Mouse (Mus musculus): Measurements from ENCODE around the gene Umad1. TPM values are rescaled to one million over a fixed set of nuclear protein-coding genes. Genes with fewer than 3 reads are reported as not detected.

Gene Umad1
- polyA plus RNA-seq, 1 experiment: 5.9 TPM

DNA sequence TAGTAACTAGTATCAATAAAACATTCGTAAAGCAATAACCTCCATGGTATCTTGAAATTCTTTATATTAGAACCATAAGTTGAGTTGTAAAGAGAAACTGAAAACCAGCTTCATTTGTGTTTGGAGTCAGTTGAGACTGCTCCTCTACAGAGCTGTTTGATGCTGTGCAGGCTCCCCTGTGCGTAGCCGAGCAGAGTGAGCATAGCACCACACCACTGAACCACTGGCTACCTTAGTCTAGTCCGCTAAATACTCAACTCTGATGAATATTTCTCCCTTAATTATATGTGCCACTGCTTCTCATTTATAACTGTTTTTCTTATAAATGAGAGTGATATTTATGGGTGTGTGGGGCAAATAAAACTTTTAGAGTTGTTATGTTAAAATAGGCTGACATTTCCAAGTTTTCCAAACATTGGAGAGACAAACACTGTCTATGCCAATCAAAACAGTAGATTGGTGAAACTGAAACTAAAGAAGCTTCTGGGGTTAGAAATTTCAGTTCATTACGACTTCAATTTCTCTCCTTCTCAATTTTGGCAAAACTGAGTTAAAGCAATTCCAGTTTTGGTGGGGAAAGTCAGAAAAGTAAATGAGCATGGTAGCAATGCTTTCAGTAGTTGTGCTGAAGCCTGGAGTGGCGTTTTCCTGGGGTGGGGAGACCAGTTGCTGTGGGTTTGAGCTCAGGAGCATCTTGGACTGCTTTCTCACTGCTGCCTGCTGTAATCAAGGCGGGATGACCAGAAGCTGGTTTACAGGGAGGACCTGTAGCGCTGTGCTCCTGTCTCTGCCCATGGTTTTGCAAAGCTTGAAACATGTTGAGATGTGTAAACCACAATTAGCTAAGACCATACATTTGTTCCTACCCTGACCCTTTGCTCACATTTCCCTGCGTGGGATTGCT is 77.7 kb downstream of the Umad1 start:
- Histone ChIP-seq H3ac (ENCODE audit: control insufficient read depth, insufficient read length) (no peak overlapping the region), H3K27me3 (ENCODE audit: control insufficient read depth, insufficient read depth, insufficient read length) (no peaks in the 10 kb centered on the region), H3K4me3 (no peak overlapping the region), H3K4me2 (ENCODE audit: low read depth) (peak overlapping the region; percentile 74), H3K36me3 (ENCODE audit: control insufficient read depth, insufficient read depth) (no peaks in the 10 kb centered on the region), H3K79me2 (ENCODE audit: control insufficient read depth, insufficient read depth) (no peaks in the 10 kb centered on the region)
- TF ChIP-seq MYOD1 (IDR thresholded peaks at IDR 0.05; ENCODE audit: control insufficient read depth in 1 of 3, insufficient read length in 2 of 3, low read depth in 2 of 3) (no peak), TCF3 (IDR thresholded peaks at IDR 0.05; ENCODE audit: insufficient read length, low read depth) (no peak), CEBPB (IDR thresholded peaks at IDR 0.05; ENCODE audit: insufficient read depth, poor library complexity, severe bottlenecking) (no peak), MYOG (IDR thresholded peaks at IDR 0.05; ENCODE audit: control insufficient read depth in 1 of 3, insufficient read depth in 1 of 3, insufficient read length in 2 of 3, low read depth in 2 of 3) (no peak), POLR2A (IDR thresholded peaks at IDR 0.05; ENCODE audit: insufficient read length, low read depth) (no peak), MAX (IDR thresholded peaks at IDR 0.05; ENCODE audit: low read depth) (no peak), E2F4 (IDR thresholded peaks at IDR 0.05; ENCODE audit: insufficient read depth) (no peak), POLR2AphosphoS2 (IDR thresholded peaks at IDR 0.05; ENCODE audit: insufficient read length, low read depth) (no peak), USF1 (IDR thresholded peaks at IDR 0.05; ENCODE audit: low read depth) (no peak), SRF (IDR thresholded peaks at IDR 0.05; ENCODE audit: control insufficient read depth, insufficient read length, low read depth) (no peak), TCF12 (IDR thresholded peaks at IDR 0.05; ENCODE audit: insufficient read depth, poor library complexity, severe bottlenecking) (no peak), REST (IDR thresholded peaks at IDR 0.05; ENCODE audit: insufficient read depth, insufficient read length) (no peak)

DNA sequence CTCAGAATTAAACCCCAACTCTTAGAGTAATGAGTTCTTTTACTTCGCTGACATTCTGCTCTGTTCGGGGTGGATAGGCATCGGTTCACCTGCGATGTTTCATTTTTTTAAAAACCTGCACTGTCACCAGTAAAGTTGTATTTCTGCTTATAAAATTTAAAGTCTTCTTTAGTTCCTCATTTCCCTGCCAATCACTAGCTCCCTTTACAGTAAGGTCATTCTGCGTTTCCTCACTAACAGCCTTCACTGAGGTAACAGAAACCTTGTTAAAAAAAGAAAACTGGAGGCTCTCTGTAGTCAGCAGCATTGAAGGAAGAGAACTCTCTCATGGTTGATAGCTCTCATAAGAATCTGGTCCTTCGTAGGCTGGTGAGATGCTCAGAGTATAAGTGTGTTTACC is 80.4 kb downstream of the Umad1 start:
- Histone ChIP-seq H3K79me2 (ENCODE audit: control insufficient read depth, insufficient read depth) (no peaks in the 10 kb centered on the region), H3ac (ENCODE audit: control insufficient read depth, insufficient read length) (no peak overlapping the region), H3K36me3 (ENCODE audit: control insufficient read depth, insufficient read depth) (no peaks in the 10 kb centered on the region), H3K4me3 (no peak overlapping the region), H3K4me2 (ENCODE audit: low read depth) (no peak overlapping the region), H3K27me3 (ENCODE audit: control insufficient read depth, insufficient read depth, insufficient read length) (no peaks in the 10 kb centered on the region)
- TF ChIP-seq MYOD1 (IDR thresholded peaks at IDR 0.05; ENCODE audit: control insufficient read depth in 1 of 3, insufficient read length in 2 of 3, low read depth in 2 of 3) (no peak), USF1 (IDR thresholded peaks at IDR 0.05; ENCODE audit: low read depth) (no peak), POLR2AphosphoS2 (IDR thresholded peaks at IDR 0.05; ENCODE audit: insufficient read length, low read depth) (no peak), E2F4 (IDR thresholded peaks at IDR 0.05; ENCODE audit: insufficient read depth) (no peak)

DNA sequence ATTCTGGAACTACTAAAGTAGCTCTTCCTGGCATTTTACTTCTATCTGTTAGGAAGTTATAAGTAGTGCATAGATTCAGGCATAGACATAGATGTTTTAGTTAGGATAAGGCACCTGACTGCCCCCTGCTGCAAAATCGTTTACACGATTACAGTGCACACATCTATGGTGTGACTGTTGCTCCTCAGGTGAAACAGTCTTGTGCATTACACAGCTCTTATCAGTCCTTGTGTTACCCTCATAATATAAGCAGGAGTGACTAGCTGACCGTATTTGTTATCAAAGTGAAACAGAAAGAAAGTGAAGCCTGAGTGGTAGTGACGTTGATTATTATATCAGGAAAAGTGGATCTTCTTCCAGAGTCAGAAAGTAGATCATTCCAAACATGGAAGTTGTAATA is 84.2 kb downstream of the Umad1 start:
- Histone ChIP-seq H3K4me3 (no peak overlapping the region), H3ac (ENCODE audit: control insufficient read depth, insufficient read length) (no peak overlapping the region), H3K4me2 (ENCODE audit: low read depth) (no peak overlapping the region), H3K79me2 (ENCODE audit: control insufficient read depth, insufficient read depth) (no peaks in the 10 kb centered on the region), H3K36me3 (ENCODE audit: control insufficient read depth, insufficient read depth) (no peaks in the 10 kb centered on the region), H3K27me3 (ENCODE audit: control insufficient read depth, insufficient read depth, insufficient read length) (no peaks in the 10 kb centered on the region)
- TF ChIP-seq TCF12 (IDR thresholded peaks at IDR 0.05; ENCODE audit: insufficient read depth, poor library complexity, severe bottlenecking): no peak
- no peak for TF ChIP-seq REST (IDR thresholded peaks at IDR 0.05; ENCODE audit: insufficient read depth, insufficient read length)
- no peak for TF ChIP-seq CEBPB (IDR thresholded peaks at IDR 0.05; ENCODE audit: insufficient read depth, poor library complexity, severe bottlenecking)

DNA sequence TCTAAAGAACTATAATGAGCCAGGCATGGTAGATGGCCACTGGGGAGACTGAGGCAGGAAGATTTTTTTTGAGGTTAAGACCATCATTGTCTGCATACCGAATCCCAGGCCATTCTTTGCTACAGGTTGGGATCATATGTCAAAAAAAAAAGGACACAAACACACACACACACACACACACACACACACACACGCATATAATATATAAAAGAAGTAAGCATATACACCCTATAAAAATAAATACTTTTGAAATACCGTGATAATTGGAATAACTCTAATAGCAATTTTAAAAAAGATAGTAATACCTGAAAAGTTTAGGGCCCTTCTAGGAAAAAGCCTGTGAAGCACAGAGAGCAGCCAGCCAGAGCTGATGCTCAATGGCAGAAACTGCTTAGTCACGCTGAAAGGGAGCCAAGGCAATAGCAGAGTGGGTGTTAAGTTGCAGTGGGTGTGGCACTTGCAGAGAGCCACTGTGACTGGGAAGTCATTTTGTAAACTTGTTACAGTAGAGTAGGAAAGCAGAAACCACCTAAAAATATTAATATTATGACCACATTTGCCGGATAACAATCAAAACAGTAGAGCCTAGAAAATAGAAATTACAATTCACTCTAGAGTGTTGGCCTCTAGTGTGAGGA is 86.2 kb downstream of the Umad1 start:
- TF ChIP-seq SRF (IDR thresholded peaks at IDR 0.05; ENCODE audit: control insufficient read depth, insufficient read length, low read depth): no peak
- no peak for TF ChIP-seq REST (IDR thresholded peaks at IDR 0.05; ENCODE audit: insufficient read depth, insufficient read length)
- Histone ChIP-seq H3K36me3 (ENCODE audit: control insufficient read depth, insufficient read depth) (no peaks in the 10 kb centered on the region), H3K79me2 (ENCODE audit: control insufficient read depth, insufficient read depth) (no peaks in the 10 kb centered on the region), H3K4me2 (ENCODE audit: low read depth) (peak overlapping the region; percentile 65), H3K27me3 (ENCODE audit: control insufficient read depth, insufficient read depth, insufficient read length) (no peaks in the 10 kb centered on the region), H3K4me3 (no peak overlapping the region), H3ac (ENCODE audit: control insufficient read depth, insufficient read length) (no peak overlapping the region)

DNA sequence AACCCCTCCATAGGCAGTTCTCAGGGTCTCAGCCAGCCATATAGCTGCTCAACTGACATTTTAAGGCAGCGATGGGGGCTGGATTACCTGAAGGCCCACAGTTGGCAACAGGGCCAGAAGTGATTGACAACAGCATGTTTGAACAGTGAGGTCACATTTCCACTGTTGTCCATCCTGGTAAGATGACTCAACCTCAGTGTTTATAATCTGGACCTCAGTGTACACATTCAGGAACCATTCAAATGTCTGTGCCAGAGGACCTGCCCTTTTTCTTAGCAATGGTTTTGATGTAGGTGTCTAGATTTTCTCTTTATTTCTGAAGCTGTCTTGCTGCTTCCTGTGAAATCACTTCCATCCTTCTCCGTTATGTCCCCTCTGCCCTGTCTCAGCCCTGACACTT is 88.1 kb downstream of the Umad1 start:
- H3K79me2 ChIP-seq (ENCODE audit: control insufficient read depth, insufficient read depth): no peaks in the 10 kb centered on the region
- H3K27me3 ChIP-seq (ENCODE audit: control insufficient read depth, insufficient read depth, insufficient read length): no peaks in the 10 kb centered on the region
- no peak overlapping the region for H3K4me3 ChIP-seq
- H3ac ChIP-seq (ENCODE audit: control insufficient read depth, insufficient read length): no peak overlapping the region
- H3K36me3 ChIP-seq (ENCODE audit: control insufficient read depth, insufficient read depth): no peaks in the 10 kb centered on the region
- TF ChIP-seq MAX (IDR thresholded peaks at IDR 0.05; ENCODE audit: low read depth): no peak
- TF ChIP-seq MYOD1 (IDR thresholded peaks at IDR 0.05; ENCODE audit: control insufficient read depth in 1 of 3, insufficient read length in 2 of 3, low read depth in 2 of 3): peak in 2 of 3 experiments; percentile 9 to 59
- peak overlapping the region; percentile 5 for H3K4me2 ChIP-seq (ENCODE audit: low read depth)
